23 mouse cellular contexts compared by ENCODE assay signal in genomic region chr17:62675811-62676255, GRCm38 (mm10).
DNase-seq lines count a peak whose midpoint lies in the region; ATAC-seq lines count a peak whose summit lies in the region.
"Had no signal": no experiment of that assay in that cellular context is flagged by ENCODE, and none has a peak within 500 bp of the region (broad histone marks: within the 10 kb centered on the region; RNA-seq: fewer than 3 reads in every experiment).

No protein-coding gene starts in this region.

- H3K4me3 ChIP-seq in embryonic facial prominence, embryonic 11.5 days (ENCODE audit: low read depth, low read length), result no peak overlapping the region
- no peak overlapping the region for H3K4me3 ChIP-seq in embryonic facial prominence, embryonic 10.5 days
- no peak overlapping the region for H3K4me3 ChIP-seq in limb, embryonic 10.5 days
- no peak overlapping the region for H3K4me3 ChIP-seq in heart, embryonic 12.5 days
- H3K4me3 ChIP-seq: hindbrain, embryonic 10.5 days; left cerebral cortex, adult 2 months; midbrain, embryonic 10.5 days; neural tube, embryonic 15.5 days had no signal

- no peak overlapping the region for H3K9ac ChIP-seq in embryonic facial prominence, embryonic 11.5 days (replicated peaks; ENCODE audit: low read length)
- no peak overlapping the region for H3K9ac ChIP-seq in heart, embryonic 12.5 days
- H3K9ac ChIP-seq: neural tube, embryonic 15.5 days had no signal

- 20% methylated on average over 5 of the region's 5 CpGs for WGBS in embryonic facial prominence, embryonic 11.5 days
- WGBS in embryonic facial prominence, embryonic 10.5 days, result 30% methylated on average over 5 of the region's 5 CpGs
- 15% methylated on average over 5 of the region's 5 CpGs for WGBS in limb, embryonic 10.5 days
- WGBS in heart, embryonic 12.5 days, result 50% methylated on average over 5 of the region's 5 CpGs

- H3K4me1 ChIP-seq in embryonic facial prominence, embryonic 11.5 days (ENCODE audit: control insufficient read depth, insufficient read depth, low read length), result no peaks in the 10 kb centered on the region
- peaks cover 67% of the 10 kb centered on the region for H3K4me1 ChIP-seq in embryonic facial prominence, embryonic 10.5 days
- H3K4me1 ChIP-seq in limb, embryonic 10.5 days, result peaks cover 48% of the 10 kb centered on the region
- peaks cover 25% of the 10 kb centered on the region for H3K4me1 ChIP-seq in heart, embryonic 12.5 days (replicated peaks)
- H3K4me1 ChIP-seq: neural tube, embryonic 15.5 days had no signal

- no peak overlapping the region for H3K4me2 ChIP-seq in embryonic facial prominence, embryonic 11.5 days (ENCODE audit: low read depth, low read length)
- H3K4me2 ChIP-seq in heart, embryonic 12.5 days, result no peak overlapping the region
- H3K4me2 ChIP-seq: neural tube, embryonic 15.5 days had no signal

- H3K27me3 ChIP-seq in embryonic facial prominence, embryonic 11.5 days (ENCODE audit: control insufficient read depth, insufficient read depth, low read length), result no peaks in the 10 kb centered on the region
- H3K27me3 ChIP-seq in embryonic facial prominence, embryonic 10.5 days (replicated peaks; ENCODE audit: low read depth, poor library complexity, severe bottlenecking), result no peaks in the 10 kb centered on the region
- H3K27me3 ChIP-seq in limb, embryonic 10.5 days (ENCODE audit: low read depth, poor library complexity, severe bottlenecking), result no peaks in the 10 kb centered on the region
- no peaks in the 10 kb centered on the region for H3K27me3 ChIP-seq in heart, embryonic 12.5 days (replicated peaks)
- H3K27me3 ChIP-seq: neural tube, embryonic 15.5 days had no signal

- no peak for ATAC-seq in embryonic facial prominence, embryonic 11.5 days (replicated peaks; ENCODE audit: insufficient number of reproducible peaks, low FRiP score, low TSS enrichment, low read depth)
- no peak for ATAC-seq in CD4-positive, CD25-positive, alpha-beta regulatory T cell, adult 4 months
- no peak for ATAC-seq in heart, embryonic 12.5 days (ENCODE audit: insufficient number of reproducible peaks, low FRiP score)
- ATAC-seq: hindbrain, postnatal 0 days had no signal

- no peaks in the 10 kb centered on the region for H3K36me3 ChIP-seq in embryonic facial prominence, embryonic 11.5 days (replicated peaks; ENCODE audit: control insufficient read depth, insufficient read depth, low read depth, low read length)
- no peaks in the 10 kb centered on the region for H3K36me3 ChIP-seq in embryonic facial prominence, embryonic 10.5 days (replicated peaks)
- no peaks in the 10 kb centered on the region for H3K36me3 ChIP-seq in limb, embryonic 10.5 days
- no peaks in the 10 kb centered on the region for H3K36me3 ChIP-seq in heart, embryonic 12.5 days
- H3K36me3 ChIP-seq: hindbrain, embryonic 10.5 days; midbrain, embryonic 10.5 days; neural tube, embryonic 15.5 days had no signal

- DNase-seq in embryonic facial prominence, embryonic 11.5 days (ENCODE audit: low spot score), result peak; percentile 40
- no peak for DNase-seq in embryonic facial prominence, embryonic 10.5 days (ENCODE audit: low spot score)
- peak; percentile 67 for DNase-seq in 3T3-L1 (ENCODE audit: low read depth, low spot score)
- DNase-seq in embryo, embryonic 10.5 days (ENCODE audit: low spot score), result peak; percentile 73
- DNase-seq in limb, embryonic 10.5 days (ENCODE audit: low spot score), result peak; percentile 50
- DNase-seq in kidney, adult 8-10 months, result no peak
- DNase-seq: cerebellum, adult 2 months; gastrocnemius, postnatal 14 days; kidney, adult 18-20 months; kidney, postnatal 25 days; left cerebral cortex, postnatal 4 days; lung, adult 18-20 months; lung, postnatal 4 days; right cerebral cortex, postnatal 14 days; spleen, adult 18-20 months; thymus, postnatal 25 days had no signal

- H3K9me3 ChIP-seq in embryonic facial prominence, embryonic 11.5 days (replicated peaks; ENCODE audit: control insufficient read depth, low read length), result no peaks in the 10 kb centered on the region
- H3K9me3 ChIP-seq in embryonic facial prominence, embryonic 10.5 days, result no peaks in the 10 kb centered on the region
- H3K9me3 ChIP-seq in limb, embryonic 10.5 days (replicated peaks), result no peaks in the 10 kb centered on the region
- H3K9me3 ChIP-seq in heart, embryonic 12.5 days (replicated peaks), result no peaks in the 10 kb centered on the region
- H3K9me3 ChIP-seq: hindbrain, embryonic 10.5 days; midbrain, embryonic 10.5 days; neural tube, embryonic 15.5 days had no signal

- no peak overlapping the region for H3K27ac ChIP-seq in embryonic facial prominence, embryonic 11.5 days (replicated peaks; ENCODE audit: low read depth, low read length)
- no peak overlapping the region for H3K27ac ChIP-seq in embryonic facial prominence, embryonic 10.5 days (replicated peaks)
- H3K27ac ChIP-seq in limb, embryonic 10.5 days, result no peak overlapping the region
- H3K27ac ChIP-seq in heart, embryonic 12.5 days (ENCODE audit: poor library complexity, severe bottlenecking), result no peak overlapping the region
- H3K27ac ChIP-seq: hindbrain, embryonic 10.5 days; hindbrain, postnatal 0 days; left cerebral cortex, adult 2 months; neural tube, embryonic 15.5 days had no signal

Comparison
In these comparisons a context has a peak if more than half of its experiments do, and no peak if none do; other contexts are left out.
1. DNase-seq: peak in embryonic facial prominence, embryonic 11.5 days (single experiment), 3T3-L1 (single experiment), embryo, embryonic 10.5 days (single experiment) and limb, embryonic 10.5 days (single experiment); none in embryonic facial prominence, embryonic 10.5 days (single experiment) and kidney, adult 8-10 months (0 of 2).